Mouse (Mus musculus) kidney, adult 8-10 months (tissue): ENCODE data around the gene Ctu1.
"Not testable (repeated sequence)": the region's sequence is repeated elsewhere in the genome, so short reads cannot be mapped to it uniquely, and the experiment has no call there.

ENCODE experiments used
- DNase-seq, 2 experiments: peaks; one replicate each; pipeline ENCODE4 v3.0.0; 2022

Gene Ctu1

GRCm38 (mm10) chr7:43671809-43672580 lies at the start of gene Ctu1:
TSS of gene Ctu1 (plus strand) at chr7:43672016.
- DNase-seq: peak; percentile 93 to 97

GRCm38 (mm10) chr7:43622927-43623326 lies 48.9 kb upstream of the Ctu1 start:
- no peak for DNase-seq

DNA sequence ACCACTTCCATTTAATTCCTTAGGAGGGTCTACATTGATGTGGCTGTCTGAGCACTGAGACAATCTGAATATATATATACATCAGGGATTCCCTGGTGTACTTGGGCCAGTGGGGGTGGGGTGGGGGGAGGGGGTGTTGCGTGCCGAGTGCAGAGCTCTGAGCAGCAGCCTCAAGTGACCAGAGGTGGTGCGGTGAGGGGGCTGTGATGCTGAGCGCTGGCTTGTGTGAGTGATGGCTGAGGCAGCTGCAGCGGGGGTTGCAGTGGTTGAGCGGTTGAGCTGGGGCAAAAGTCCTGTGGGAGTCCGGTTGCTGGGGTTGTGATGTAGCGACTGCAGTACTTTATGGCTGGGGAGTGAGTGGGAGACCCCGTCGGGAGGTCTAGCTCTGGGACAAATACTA lies 48.0 kb upstream of the Ctu1 start:
- no peak for DNase-seq

- no peak for DNase-seq
Observed at GRCm38 (mm10) chr7:43625065-43625464, 46.8 kb upstream of the Ctu1 start.

- DNase-seq: no peak
Observed at GRCm38 (mm10) chr7:43625794-43626422, 45.9 kb upstream of the Ctu1 start.

GRCm38 (mm10) chr7:43633940-43634339 lies 37.9 kb upstream of the Ctu1 start:
- no peak for DNase-seq

DNA sequence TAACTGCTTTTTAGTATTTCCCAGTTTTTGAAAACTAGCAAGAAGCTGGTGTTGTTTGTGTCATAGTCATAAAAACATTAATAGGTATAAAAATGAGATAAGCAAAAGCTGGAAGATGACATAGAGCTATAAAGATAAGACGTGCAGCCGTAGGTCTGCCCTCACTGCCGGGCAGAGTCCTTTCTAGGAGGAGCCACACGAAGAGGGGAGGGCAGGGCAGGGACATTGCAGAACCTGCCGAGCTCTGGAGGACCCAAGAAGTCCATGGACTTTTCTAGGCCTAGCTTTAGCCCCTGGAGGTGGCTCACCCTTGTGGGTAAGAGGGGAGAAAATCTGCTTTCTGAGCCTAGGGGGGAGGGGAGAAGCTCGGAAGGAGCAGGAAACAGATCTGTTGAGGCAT lies 37.3 kb upstream of the Ctu1 start, which contains the start of gene Ceacam18:
TSS of gene Ceacam18 (plus strand) at position 208 of the 400 bp plus-strand sequence.
- no peak for DNase-seq

GRCm38 (mm10) chr7:43636194-43636593 lies 35.6 kb upstream of the Ctu1 start:
- no peak for DNase-seq

DNA sequence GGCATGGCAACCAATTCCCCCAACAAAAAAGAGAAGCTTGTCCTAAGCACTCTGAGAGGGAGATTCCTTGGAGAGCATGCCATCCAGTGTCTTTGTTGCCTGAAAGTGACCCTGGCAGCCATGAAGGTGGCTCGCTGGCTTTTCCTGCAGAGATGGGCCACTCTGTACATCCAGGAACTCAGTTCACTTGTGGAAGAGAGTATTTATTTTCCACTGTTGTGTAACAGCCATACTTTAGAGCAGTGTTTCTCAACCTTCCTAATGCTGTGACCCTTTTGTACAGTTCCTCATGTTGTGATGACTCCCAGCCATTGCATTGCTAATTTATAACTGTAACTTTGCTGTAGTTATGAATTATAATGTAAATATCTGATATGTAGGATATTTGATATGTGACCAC lies 34.7 kb upstream of the Ctu1 start:
- DNase-seq: no peak

DNA sequence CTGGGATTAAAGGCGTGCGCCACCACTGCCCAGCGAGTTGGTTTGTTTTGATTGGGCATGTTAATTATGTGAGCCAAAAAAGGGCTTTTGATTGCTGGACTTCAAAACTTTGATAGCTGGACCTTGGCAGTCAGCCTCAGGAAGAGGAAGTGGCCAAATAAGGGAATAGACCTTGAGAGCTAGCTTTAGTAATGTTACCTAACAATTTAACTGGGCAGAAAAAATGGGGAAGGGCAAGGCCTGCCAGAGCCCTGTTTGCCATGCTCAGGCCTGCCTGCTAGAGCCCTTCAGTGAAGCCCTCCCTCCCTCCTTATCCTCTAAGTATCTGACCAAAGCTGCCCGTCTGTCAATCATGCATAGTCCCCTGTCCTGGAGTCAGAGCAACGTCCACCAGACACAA lies 29.2 kb upstream of the Ctu1 start:
- DNase-seq: no peak

- DNase-seq: no peak
Observed at GRCm38 (mm10) chr7:43643046-43643652, 28.7 kb upstream of the Ctu1 start.

DNA sequence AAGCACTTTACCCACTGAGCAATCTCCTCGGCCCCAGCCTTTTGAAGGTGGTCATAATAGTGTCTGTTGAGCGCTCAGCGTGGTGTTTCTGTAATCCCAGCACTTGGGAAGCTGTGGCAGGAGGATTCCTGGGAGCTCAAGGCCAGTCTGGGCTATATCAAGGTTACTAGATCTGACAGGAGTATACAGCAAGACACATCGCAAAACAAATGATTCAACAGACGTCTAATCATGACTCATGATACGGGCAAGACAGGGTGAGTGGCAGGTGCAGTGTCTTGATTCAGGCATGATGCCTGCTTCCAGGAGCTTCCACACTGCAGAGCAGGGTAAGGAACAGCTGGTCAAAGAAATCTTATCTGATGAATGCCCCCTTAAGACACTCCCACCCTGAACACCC lies 19.1 kb upstream of the Ctu1 start:
- DNase-seq: no peak

DNA sequence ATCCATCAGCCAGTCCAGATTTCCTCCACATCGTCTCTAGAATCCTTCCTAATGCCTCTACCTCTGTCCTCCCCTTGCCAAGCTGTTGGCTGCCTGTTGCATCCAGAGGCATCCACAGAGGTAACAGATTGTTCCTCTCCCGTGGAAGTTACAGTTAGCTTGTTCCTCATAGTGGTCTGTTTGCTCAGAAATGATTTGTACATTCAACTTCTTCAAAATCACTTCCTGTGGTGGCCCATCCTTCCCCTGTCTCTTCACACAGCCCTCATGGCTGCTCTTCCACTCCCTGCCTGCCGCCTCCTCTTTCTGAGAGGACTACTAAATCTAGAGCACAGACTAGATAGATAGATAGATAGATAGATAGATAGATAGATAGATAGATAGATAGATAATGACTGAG lies 17.3 kb upstream of the Ctu1 start:
- DNase-seq: no peak

GRCm38 (mm10) chr7:43656232-43656631 lies 15.6 kb upstream of the Ctu1 start:
- no peak for DNase-seq

DNA sequence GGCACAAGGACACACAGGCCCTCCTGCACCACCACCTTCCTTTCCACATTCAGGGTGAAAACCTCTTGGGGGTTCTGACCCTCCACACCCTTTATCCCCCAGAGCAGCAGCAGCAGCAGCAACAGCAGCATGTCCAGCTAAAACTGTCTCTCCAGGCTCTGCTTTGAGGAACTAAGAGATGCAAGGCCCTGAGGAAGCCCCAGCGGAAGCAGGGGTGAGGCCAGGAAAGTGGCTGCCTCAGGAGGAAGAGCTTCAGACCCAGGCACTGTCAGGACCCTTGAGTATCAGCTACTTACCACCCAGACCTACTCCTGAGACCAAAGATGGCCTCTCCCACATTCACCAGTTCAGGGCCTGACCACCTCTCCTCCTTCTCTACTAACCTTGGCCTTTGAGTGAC lies 11.8 kb upstream of the Ctu1 start, which contains the start of gene Siglece:
TSS of gene Siglece (minus strand) at position 160 of the 400 bp plus-strand sequence.
- no peak for DNase-seq

DNA sequence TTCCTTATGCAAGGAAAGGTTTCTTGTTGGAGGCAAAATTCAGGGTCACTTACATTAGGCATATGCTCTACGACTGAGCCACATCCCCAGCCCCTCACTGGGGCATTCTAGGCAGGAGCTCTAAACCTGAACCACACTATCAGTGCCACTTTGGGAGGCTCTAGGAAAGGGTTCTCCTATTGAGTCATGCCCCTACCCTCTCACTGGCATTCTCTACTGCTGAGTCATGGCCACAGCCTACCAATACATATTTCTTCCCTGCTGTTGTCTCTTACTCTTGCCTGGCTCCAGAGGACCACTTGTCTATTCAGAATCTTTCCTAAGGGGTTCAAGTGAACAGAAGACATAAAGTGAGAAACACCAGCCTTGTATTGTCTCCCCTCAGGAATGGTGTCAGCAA lies 9.0 kb upstream of the Ctu1 start:
- DNase-seq: no peak

- DNase-seq: not testable (repeated sequence)
Observed at GRCm38 (mm10) chr7:43667221-43667620, 4.6 kb upstream of the Ctu1 start.

- DNase-seq: no peak
Observed at GRCm38 (mm10) chr7:43668582-43668981, 3.2 kb upstream of the Ctu1 start.

GRCm38 (mm10) chr7:43671064-43671808 lies 580 bp upstream of the Ctu1 start:
- DNase-seq: peak in 1 of 2 experiments; percentile 14

DNA sequence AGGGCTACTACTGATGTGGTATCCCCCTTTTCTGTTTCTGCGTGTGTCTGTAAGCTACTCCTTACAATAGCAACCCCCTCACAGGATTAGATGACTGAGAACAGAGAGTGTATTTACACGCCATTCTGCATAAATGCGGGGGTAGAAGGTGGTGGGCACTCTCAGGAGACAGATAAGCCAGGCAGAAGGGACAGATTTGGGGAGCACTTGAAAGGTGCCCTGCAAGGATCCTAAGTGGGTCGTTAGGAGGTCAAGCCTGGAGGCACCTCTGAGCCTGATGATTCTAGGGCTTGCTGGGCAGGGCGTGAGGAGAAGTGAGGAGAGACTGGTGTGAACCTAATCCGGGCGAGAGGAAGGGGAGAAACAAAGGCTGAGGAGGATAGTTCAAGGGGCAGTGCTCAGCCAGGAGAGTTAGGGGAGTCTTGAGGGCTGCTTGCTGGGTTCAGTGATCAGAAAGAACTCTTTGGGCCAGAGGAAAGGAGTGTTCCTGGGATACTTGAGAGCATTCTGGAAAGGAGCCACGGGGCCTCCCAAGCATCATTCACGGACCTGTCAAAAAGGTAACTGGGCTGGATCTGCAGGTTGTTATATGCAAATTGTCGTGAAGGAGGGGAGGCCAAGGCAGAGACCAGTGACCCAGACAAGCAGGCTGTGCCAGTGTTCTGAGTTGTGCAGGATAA lies 905 bp downstream of the Ctu1 start:
- peak; percentile 20 to 27 for DNase-seq

DNA sequence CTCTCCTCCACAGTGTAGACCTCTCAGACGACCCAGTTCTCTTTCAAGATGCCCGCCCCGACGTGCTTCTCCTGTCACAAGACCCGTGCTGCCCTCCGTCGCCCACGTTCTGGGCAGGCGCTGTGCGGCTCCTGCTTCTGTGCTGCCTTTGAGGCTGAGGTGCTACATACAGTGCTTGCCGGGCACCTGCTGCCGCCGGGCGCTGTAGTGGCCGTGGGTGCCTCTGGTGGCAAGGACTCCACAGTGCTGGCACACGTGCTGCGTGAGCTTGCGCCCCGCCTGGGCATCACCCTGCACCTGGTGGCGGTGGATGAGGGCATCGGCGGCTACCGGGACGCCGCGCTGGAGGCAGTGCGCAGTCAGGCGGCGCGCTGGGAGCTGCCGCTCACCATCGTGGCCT lies 3.3 kb downstream of the Ctu1 start:
- no peak for DNase-seq

- peak in 1 of 2 experiments; percentile 59 for DNase-seq
Observed at GRCm38 (mm10) chr7:43678517-43678916, 6.7 kb downstream of the Ctu1 start.

DNA sequence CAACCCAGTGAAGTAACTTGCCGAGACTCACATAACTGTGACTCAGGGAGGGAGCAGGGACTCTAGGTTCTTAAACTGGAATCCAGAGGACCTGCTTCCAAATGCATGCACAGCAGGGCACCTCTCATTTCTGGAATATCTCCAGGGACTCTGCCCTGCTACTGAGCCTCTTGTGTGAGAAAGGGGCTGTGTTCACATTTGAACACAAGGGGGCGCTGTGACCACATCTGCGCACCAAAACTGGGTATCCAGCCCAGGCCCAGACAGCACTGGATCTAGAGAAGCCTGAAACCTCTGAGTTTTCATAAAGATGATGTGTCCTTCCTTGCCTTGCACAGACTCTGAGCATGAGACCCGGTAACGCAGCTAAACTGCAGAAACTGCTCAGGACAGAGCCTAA lies 9.1 kb downstream of the Ctu1 start:
- peak in 1 of 2 experiments; percentile 52 for DNase-seq
